8 mouse cellular contexts compared by ENCODE assay signal in genomic region chr12:69158765-69159577, GRCm38 (mm10). TPM values are rescaled to one million over a fixed set of nuclear protein-coding genes. Genes with fewer than 3 reads are reported as not detected.
DNase-seq lines count a peak whose midpoint lies in the region; ATAC-seq lines count a peak whose summit lies in the region.
"Not testable (repeated sequence)": the region's sequence is repeated elsewhere in the genome, so short reads cannot be mapped to it uniquely, and the experiment has no call there.

Gene Rps29, minus strand, starts transcription at chr12:69159186.

- peak within 1 kb of the TSS; percentile 66 for H3K4me2 ChIP-seq in hindbrain, embryonic 11.5 days (replicated peaks; ENCODE audit: low read depth, low read length)

- H3K27me3 ChIP-seq in hindbrain, embryonic 11.5 days (ENCODE audit: control insufficient read depth, insufficient read depth, low read length): not testable (repeated sequence)

- WGBS in hindbrain, embryonic 11.5 days: under 1% methylated on average over 54 of the region's 68 CpGs

- H3K9me3 ChIP-seq in hindbrain, embryonic 11.5 days (ENCODE audit: control insufficient read depth, low read length): not testable (repeated sequence)

- peak within 1 kb of the TSS; percentile 90 for H3K9ac ChIP-seq in hindbrain, embryonic 11.5 days (ENCODE audit: low read depth, low read length)

- not testable (repeated sequence) for H3K4me1 ChIP-seq in hindbrain, embryonic 11.5 days (replicated peaks; ENCODE audit: control insufficient read depth, insufficient read depth, low read length)

- peak; percentile 98 for ATAC-seq in hindbrain, embryonic 11.5 days (ENCODE audit: low FRiP score)

- not testable (repeated sequence) for H3K36me3 ChIP-seq in hindbrain, embryonic 11.5 days (ENCODE audit: control insufficient read depth, insufficient read depth, low read length)

- DNase-seq in Muller cell, postnatal 12 days (ENCODE audit: inconsistent ontology term): peak; percentile 98
- peak; percentile 99 for DNase-seq in cerebellum, adult 9-11 months
- DNase-seq in frontal cortex, adult 2 months (ENCODE audit: extremely low spot score in 1 of 2, low spot score in 1 of 2): peak; percentile 98 to 99
- DNase-seq in hindbrain, embryonic 11.5 days (ENCODE audit: low spot score): peak; percentile 100
- DNase-seq in layer of hippocampus, postnatal 10 days (ENCODE audit: low spot score in 2 of 2): peak; percentile 96 to 97
- DNase-seq in lung, postnatal 10 days: peak; percentile 98
- peak; percentile 96 for DNase-seq in ovary, postnatal 36 days (ENCODE audit: low spot score)
- DNase-seq in thymus, postnatal 25 days: peak; percentile 96

- H3K27ac ChIP-seq in hindbrain, embryonic 11.5 days (ENCODE audit: low read depth, low read length): peak within 1 kb of the TSS; percentile 89

- H3K4me3 ChIP-seq in hindbrain, embryonic 11.5 days (ENCODE audit: low read depth, low read length): peak within 1 kb of the TSS; percentile 79

RNA-seq across cellular contexts. Expression of gene Rps29, which starts in this region (rescaled TPM):
- polyA plus RNA-seq in frontal cortex, adult 2 months (2012; rRNA removed): 1,265 and 1,574 TPM in 2 replicates
- 1,259 and 1,264 TPM in 2 replicates for polyA plus RNA-seq in hindbrain, embryonic 11.5 days (2014; fragmentation: Nextera tagmentation; extraction: Ambion mirVana)
- total RNA-seq in layer of hippocampus, postnatal 10 days (2021): 1,000 to 10,000 TPM; 1,110 to 1,201 TPM

Comparison
In these comparisons a context has a peak if more than half of its experiments do, and no peak if none do; other contexts are left out.
1. Peak in every context shown above with its lines: DNase-seq, ATAC-seq, H3K4me3 ChIP-seq and H3K27ac ChIP-seq.